Mouse (Mus musculus) hindbrain, embryonic 12.5 days (tissue): ENCODE measurements around the gene Nop16. TPM values are rescaled to one million over a fixed set of nuclear protein-coding genes. Genes with fewer than 3 reads are reported as not detected.

Experiments
- microRNA-seq: library from miRNA; unstranded; fragments of <30 nt; microRNA quantifications from one replicate; pipeline ENCODE4, GENCODE M21; 2017
- polyA plus RNA-seq: library from polyadenylated mRNA; unstranded; fragments of >200 nt; fragmentation: Nextera tagmentation; extraction: Ambion mirVana; gene quantifications from 2 replicates; pipeline ENCODE4 v1.2.1, GENCODE M21; 2016

Nop16 gene
- polyA plus RNA-seq, 1 experiment from 2014 or later: 57.8 TPM

Small RNA genes lying within 50 kb of the gene (microRNA-seq; reads per million reads assigned to microRNA genes)
- not detected for gene Gm24195

Other genes starting within 250 kb of the Nop16 start
- gene Cplx2, start 218.7 kb downstream of the Nop16 start, polyA plus RNA-seq: 12.5 and 13.8 TPM in 2 replicates
- gene Thoc3, start 121.2 kb downstream of the Nop16 start, polyA plus RNA-seq: 123 and 128 TPM in 2 replicates
- 18.4 and 19.6 TPM in 2 replicates for gene Simc1, start 86.3 kb downstream of the Nop16 start, polyA plus RNA-seq
- 235 and 241 TPM in 2 replicates for gene 4833439L19Rik, start 24.7 kb downstream of the Nop16 start, polyA plus RNA-seq
- gene Arl10, start 15.1 kb downstream of the Nop16 start, polyA plus RNA-seq: 52.1 and 54.2 TPM in 2 replicates
- gene Higd2a, start 117 bp upstream of the Nop16 start, polyA plus RNA-seq: 171 and 172 TPM in 2 replicates
- 54.4 and 58.2 TPM in 2 replicates for gene Cltb, start 21.3 kb upstream of the Nop16 start, polyA plus RNA-seq
- 84.2 and 89.7 TPM in 2 replicates for gene Faf2, start 31.7 kb upstream of the Nop16 start, polyA plus RNA-seq
- 95.6 and 98.0 TPM in 2 replicates for gene Rnf44, start 103.8 kb upstream of the Nop16 start, polyA plus RNA-seq
- gene Cdhr2, start 111.4 kb upstream of the Nop16 start, polyA plus RNA-seq: not detected in 2 replicates
- 26.0 and 30.7 TPM in 2 replicates for gene Gprin1, start 159.8 kb upstream of the Nop16 start, polyA plus RNA-seq
- gene Sncb, start 176.5 kb upstream of the Nop16 start, polyA plus RNA-seq: 2.5 and 2.9 TPM in 2 replicates
- not detected in 2 replicates for gene Eif4e1b, start 193.9 kb upstream of the Nop16 start, polyA plus RNA-seq
- gene Tspan17, start 199.3 kb upstream of the Nop16 start, polyA plus RNA-seq: 30.0 and 35.0 TPM in 2 replicates